Mouse (Mus musculus) MEL (cell line): ENCODE measurements around the gene 1700088E04Rik. TPM values are rescaled to one million over a fixed set of nuclear protein-coding genes. Genes with fewer than 3 reads are reported as not detected.

Experiments used
- DNase-seq: peaks from one replicate; pipeline ENCODE4 v3.0.0; 2011; ENCODE audit warnings: low read depth, low spot score
- H3K27ac ChIP-seq: 2 replicates; pipeline ENCODE4 v1.5.1; 2012; ENCODE audit warnings: low read depth, mild to moderate bottlenecking, control low read depth, low read length, moderate library complexity; ENCODE audit not compliant: control insufficient read depth
- H3K27me3 ChIP-seq, 2 experiments: fragments of 150-350 bp in 1 of 2; sonication (generic) in 1 of 2; 2 replicates each; pipeline ENCODE4 v1.6.1; 2012; ENCODE audit warnings: low read length in 2 of 2, mild to moderate bottlenecking in 2 of 2, improper control_type of control experiment in 1 of 2, moderate library complexity in 1 of 2; ENCODE audit not compliant: insufficient read depth in 2 of 2, control insufficient read depth in 1 of 2
- H3K36me3 ChIP-seq, 2 experiments: 2 replicates each; pipeline ENCODE4 v1.6.1; 2012 to 2014; ENCODE audit warnings: low read length in 2 of 2, improper control_type of control experiment in 1 of 2, inconsistent platforms in 1 of 2, mild to moderate bottlenecking in 1 of 2; ENCODE audit not compliant: insufficient read depth in 2 of 2, control insufficient read depth in 1 of 2
- H3K4me1 ChIP-seq, 2 experiments: fragments of 150-350 bp in 1 of 2; sonication (generic) in 1 of 2; 2 replicates each; pipeline ENCODE4 v1.6.1; 2012; ENCODE audit warnings: low read length in 2 of 2, improper control_type of control experiment in 1 of 2, mild to moderate bottlenecking in 1 of 2; ENCODE audit not compliant: insufficient read depth in 2 of 2, control insufficient read depth in 1 of 2
- H3K4me3 ChIP-seq, 2 experiments: fragments of 150-350 bp in 1 of 2; sonication (generic) in 1 of 2; 2 replicates each; pipeline ENCODE4 v1.5.1; 2012; ENCODE audit warnings: low read depth in 2 of 2, low read length in 2 of 2, mild to moderate bottlenecking in 2 of 2, moderate library complexity in 2 of 2, control low read depth in 1 of 2, improper control_type of control experiment in 1 of 2; ENCODE audit not compliant: control insufficient read depth in 1 of 2, insufficient read depth in 1 of 2
- H3K79me2 ChIP-seq: 2 replicates; pipeline ENCODE4 v1.6.1; 2012; ENCODE audit warnings: mild to moderate bottlenecking, low read length, moderate library complexity; ENCODE audit not compliant: control insufficient read depth, poor library complexity, insufficient read depth
- H3K9ac ChIP-seq: 2 replicates; pipeline ENCODE4 v1.6.1; 2012; ENCODE audit warnings: low read depth, mild to moderate bottlenecking, control low read depth, low read length, moderate library complexity; ENCODE audit not compliant: control insufficient read depth, poor library complexity, severe bottlenecking
- H3K9me3 ChIP-seq: fragments of 150-350 bp; sonication (generic); replicated peaks from 2 replicates; pipeline ENCODE4 v1.6.1; 2012; ENCODE audit warnings: mild to moderate bottlenecking, low read length, improper control_type of control experiment, moderate library complexity; ENCODE audit not compliant: insufficient read depth
- BHLHE40 ChIP-seq: IDR thresholded peaks from 2 replicates; pipeline ENCODE4 v1.6.1; 2012; ENCODE audit warnings: low read depth, mild to moderate bottlenecking, inconsistent platforms, low read length, improper control_type of control experiment, borderline replicate concordance
- CTCF ChIP-seq, 3 experiments: IDR thresholded peaks in 2 of 3; conservative IDR thresholded peaks in 1 of 3; 2 replicates each; pipeline ENCODE4 v1.5.1; 2011 to 2012; ENCODE audit warnings: low read length in 3 of 3, low read depth in 2 of 3, mild to moderate bottlenecking in 2 of 3, improper control_type of control experiment in 1 of 3, inconsistent platforms in 1 of 3, mixed read lengths in 1 of 3, moderate library complexity in 1 of 3; ENCODE audit not compliant: control insufficient read depth in 1 of 3, insufficient read depth in 1 of 3, poor library complexity in 1 of 3, severe bottlenecking in 1 of 3
- E2F4 ChIP-seq: IDR thresholded peaks from 2 replicates; pipeline ENCODE4 v1.6.1; 2011; ENCODE audit warnings: low read depth, low read length, improper control_type of control experiment, borderline replicate concordance
- ETS1 ChIP-seq: IDR thresholded peaks from 2 replicates; pipeline ENCODE4 v1.6.1; 2012; ENCODE audit warnings: low read depth, mild to moderate bottlenecking, inconsistent platforms, low read length, improper control_type of control experiment, moderate library complexity
- KAT2A ChIP-seq: conservative IDR thresholded peaks from 2 replicates; pipeline ENCODE4 v1.6.1; 2012; ENCODE audit warnings: low read depth, low read length, improper control_type of control experiment, inconsistent platforms
- MAX ChIP-seq: IDR thresholded peaks from 2 replicates; pipeline ENCODE4 v1.6.1; 2011; ENCODE audit warnings: low read length, improper control_type of control experiment
- MAZ ChIP-seq: IDR thresholded peaks from 2 replicates; pipeline ENCODE4 v1.6.1; 2012; ENCODE audit warnings: low read depth, mild to moderate bottlenecking, inconsistent platforms, low read length, improper control_type of control experiment
- MYC ChIP-seq: IDR thresholded peaks from 2 replicates; pipeline ENCODE4 v1.6.1; 2011; ENCODE audit warnings: low read depth, mild to moderate bottlenecking, low read length, improper control_type of control experiment, moderate library complexity
- POLR2AphosphoS2 ChIP-seq: IDR thresholded peaks from 2 replicates; pipeline ENCODE4 v1.6.1; 2011; ENCODE audit warnings: low read length, improper control_type of control experiment
- RCOR1 ChIP-seq: IDR thresholded peaks from 2 replicates; pipeline ENCODE4 v1.6.1; 2012; ENCODE audit warnings: low read depth, mild to moderate bottlenecking, inconsistent platforms, low read length, improper control_type of control experiment
- SMC3 ChIP-seq: IDR thresholded peaks from 2 replicates; pipeline ENCODE4 v1.6.1; 2011; ENCODE audit warnings: low read depth, low read length, improper control_type of control experiment
- TAL1 ChIP-seq: IDR thresholded peaks from 2 replicates; pipeline ENCODE4 v1.6.1; 2012; ENCODE audit warnings: mild to moderate bottlenecking, inconsistent platforms, low read length, moderate library complexity, mixed read lengths
- ZKSCAN1 ChIP-seq: IDR thresholded peaks from 2 replicates; pipeline ENCODE4 v1.6.1; 2012; ENCODE audit warnings: low read depth, mild to moderate bottlenecking, inconsistent platforms, low read length, improper control_type of control experiment, moderate library complexity
- ZNF384 ChIP-seq: IDR thresholded peaks from 2 replicates; pipeline ENCODE4 v1.6.1; 2012; ENCODE audit warnings: low read depth, mild to moderate bottlenecking, inconsistent platforms, low read length, improper control_type of control experiment
- polyA plus RNA-seq, 2 experiments: library from polyadenylated mRNA; stranded (reverse) in 1 of 2; unstranded in 1 of 2; fragments of >175 nt in 1 of 2; fragments of >200 nt in 1 of 2; gene quantifications; 2 replicates each; pipeline versions ENCODE4 v1.2.1 to v1.2.4; 2012; ENCODE audit warnings: low replicate concordance in 2 of 2, low read depth in 1 of 2; ENCODE audit not compliant: insufficient read length in 2 of 2, insufficient read depth in 1 of 2, missing spikeins in 1 of 2
- total RNA-seq: library from RNA; depleted of rRNA; stranded (reverse); fragments of 300-350 nt; gene quantifications from 2 replicates; pipeline ENCODE4 v1.2.3, GENCODE M21; 2012

1700088E04Rik gene
- total and polyA plus RNA-seq, 3 experiments = 4.9 to 9.3 TPM; not detected in 1

GRCm38 (mm10) chr15:79144021-79144420, 3.0 kb upstream of the 1700088E04Rik start:
- peaks cover 3 to 9% of the 10 kb centered on the region in 2 experiments; a peak in 2 of 4 replicates for H3K4me1 ChIP-seq
- no peak for TF ChIP-seq ZNF384
- TF ChIP-seq TAL1 = no peak
- TF ChIP-seq ZKSCAN1 = no peak
- peaks cover 23% of the 10 kb centered on the region for H3K79me2 ChIP-seq
- no peaks in the 10 kb centered on the region for H3K9me3 ChIP-seq
- H3K4me3 ChIP-seq = no peak overlapping the region
- peaks cover 3 to 6% of the 10 kb centered on the region in 2 experiments; a peak in 3 of 4 replicates for H3K36me3 ChIP-seq
- no peaks in the 10 kb centered on the region for H3K27me3 ChIP-seq
- no peak overlapping the region for H3K27ac ChIP-seq
- no peak overlapping the region for H3K9ac ChIP-seq
- peak; percentile 43 for DNase-seq

DNA sequence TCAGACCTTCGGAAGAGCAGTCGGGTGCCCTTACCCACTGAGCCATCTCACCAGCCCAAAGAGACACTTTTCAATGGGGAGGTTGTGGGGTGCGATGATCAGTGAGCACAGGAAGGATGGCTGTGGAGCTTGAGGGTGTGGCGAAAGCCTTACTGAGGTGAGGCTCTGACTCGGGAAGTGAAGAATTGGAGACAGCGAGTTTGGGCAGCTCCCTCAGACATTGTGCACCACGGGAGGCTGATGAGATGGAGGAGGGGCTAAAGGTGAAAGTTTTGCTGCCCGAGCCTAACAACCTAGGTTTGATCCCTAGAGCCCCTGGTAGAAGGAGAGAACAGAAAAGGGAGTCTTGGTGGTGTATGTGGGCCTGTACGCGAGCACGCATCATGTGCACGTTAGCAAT, 2.3 kb upstream of the 1700088E04Rik start:
- TF ChIP-seq POLR2AphosphoS2 = no peak
- TF ChIP-seq KAT2A = no peak
- no peak for TF ChIP-seq MAX
- no peak for TF ChIP-seq BHLHE40
- no peak for TF ChIP-seq RCOR1
- no peak for TF ChIP-seq SMC3
- TF ChIP-seq CTCF (IDR thresholded peaks at IDR 0.05 in 2 of 3, conservative IDR thresholded peaks at IDR 0.05 in 1 of 3; ENCODE audit: control insufficient read depth in 1 of 3, insufficient read depth in 1 of 3, low read depth in 2 of 3, low read length in 3 of 3, poor library complexity in 1 of 3, severe bottlenecking in 1 of 3) = no peak
- TF ChIP-seq ZKSCAN1 = no peak
- TF ChIP-seq MAZ = no peak
- TF ChIP-seq E2F4 = no peak
- no peak overlapping the region for H3K9ac ChIP-seq
- peaks cover 3 to 6% of the 10 kb centered on the region in 2 experiments; a peak in 3 of 4 replicates for H3K36me3 ChIP-seq
- H3K27me3 ChIP-seq = no peaks in the 10 kb centered on the region
- H3K27ac ChIP-seq = no peak overlapping the region
- H3K4me1 ChIP-seq = peaks cover 3 to 9% of the 10 kb centered on the region in 2 experiments; a peak in 2 of 4 replicates
- no peaks in the 10 kb centered on the region for H3K9me3 ChIP-seq
- no peak for DNase-seq
- H3K4me3 ChIP-seq = no peak overlapping the region
- peaks cover 23% of the 10 kb centered on the region for H3K79me2 ChIP-seq

DNA sequence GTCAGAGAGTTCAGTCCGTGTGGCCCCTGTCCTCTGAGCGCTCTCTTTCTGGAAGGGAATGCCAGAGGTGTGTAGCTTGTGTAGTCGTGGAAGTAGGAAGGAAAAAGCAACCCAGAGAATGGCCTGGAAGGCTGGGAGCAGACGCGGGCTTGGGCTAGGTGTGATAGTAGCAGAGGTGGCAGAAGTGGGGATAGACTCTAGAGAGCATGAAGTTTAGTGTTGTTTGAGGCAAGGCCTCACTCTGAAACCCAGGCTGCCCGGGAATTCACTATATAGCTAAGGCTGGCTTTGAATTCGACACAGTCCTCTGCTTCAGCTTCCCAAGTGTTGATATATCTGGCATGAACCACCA, 489 bp upstream of the 1700088E04Rik start:
- no peaks in the 10 kb centered on the region for H3K27me3 ChIP-seq
- H3K9ac ChIP-seq = peak overlapping the region; percentile 85
- peaks cover 3 to 9% of the 10 kb centered on the region in 2 experiments; a peak in 2 of 4 replicates for H3K4me1 ChIP-seq
- H3K4me3 ChIP-seq = peak overlapping the region; percentile 84 to 88
- H3K36me3 ChIP-seq = peaks cover 3 to 6% of the 10 kb centered on the region in 2 experiments; a peak in 3 of 4 replicates
- H3K79me2 ChIP-seq = peaks cover 23% of the 10 kb centered on the region
- H3K9me3 ChIP-seq = no peaks in the 10 kb centered on the region
- H3K27ac ChIP-seq = peak overlapping the region; percentile 45
- TF ChIP-seq ETS1 = 0 out of 2 replicates have a peak, but pooled peaks have one; percentile 7
- TF ChIP-seq BHLHE40 = no peak
- no peak; the same call in 1 of the 2 replicates for TF ChIP-seq MYC
- DNase-seq = no peak
